12 mouse cellular contexts compared by ENCODE assay signal in the genomic region with DNA sequence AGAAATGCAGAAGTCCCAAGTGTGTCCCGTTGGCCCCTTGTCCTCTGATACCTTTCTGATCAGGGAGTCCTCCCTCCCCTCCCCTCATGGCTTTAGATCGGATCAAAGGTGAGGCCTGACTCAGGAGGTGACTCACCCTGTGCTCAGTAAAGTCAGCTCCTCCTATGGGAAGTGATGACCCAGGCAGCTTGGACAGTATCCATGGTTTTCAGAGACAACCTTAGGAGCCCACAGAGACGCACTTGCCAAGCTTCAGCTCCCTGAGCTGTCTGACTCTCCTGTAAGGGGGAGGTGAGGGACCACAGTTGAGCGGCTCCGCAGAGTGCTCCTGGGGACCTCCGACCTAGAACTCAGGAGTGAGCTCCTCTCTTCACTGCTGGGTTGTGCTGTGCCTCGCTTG. TPM values are rescaled to one million over a fixed set of nuclear protein-coding genes. Genes with fewer than 3 reads are reported as not detected.
A peak's percentile ranks its signal among the peaks of the same experiment; 100 is the strongest.
DNase-seq lines count a peak whose midpoint lies in the region; ATAC-seq and TF ChIP-seq lines count a peak whose summit lies in the region.
"Had no signal": no experiment of that assay in that cellular context is flagged by ENCODE, and none has a peak within 500 bp of the region (broad histone marks: within the 10 kb centered on the region; RNA-seq: fewer than 3 reads in every experiment).

No protein-coding gene starts in this region.

- H3K27ac ChIP-seq in forebrain, postnatal 0 days (ENCODE audit: low read depth, low read length) = no peak overlapping the region
- H3K27ac ChIP-seq: embryonic facial prominence, embryonic 15.5 days had no signal

- H3K27me3 ChIP-seq in forebrain, postnatal 0 days (ENCODE audit: insufficient read depth, low read length) = no peaks in the 10 kb centered on the region
- H3K27me3 ChIP-seq: embryonic facial prominence, embryonic 15.5 days had no signal

- no peaks in the 10 kb centered on the region for H3K36me3 ChIP-seq in forebrain, postnatal 0 days (ENCODE audit: insufficient read depth)
- H3K36me3 ChIP-seq: embryonic facial prominence, embryonic 15.5 days had no signal

- peak; percentile 44 for DNase-seq in kidney, adult 18-20 months
- DNase-seq in kidney, adult 11 months = no peak
- DNase-seq in 3134 (ENCODE audit: extremely low read depth, insufficient read length, low spot score) = peak; percentile 60
- peak; percentile 77 to 81 for DNase-seq in adrenal gland, postnatal 36 days
- no peak for DNase-seq in embryo, embryonic 11 days
- no peak for DNase-seq in urinary bladder, adult 18-20 months (ENCODE audit: low spot score in 2 of 2)
- DNase-seq in forebrain, postnatal 0 days = no peak
- DNase-seq: cerebellum, postnatal 10 days; lung, postnatal 14 days; thymus, postnatal 25 days had no signal

- ATAC-seq in CD4-positive, CD25-positive, alpha-beta regulatory T cell, adult 4 months = peak; percentile 19
- ATAC-seq in forebrain, postnatal 0 days = no peak

- H3K9me3 ChIP-seq in forebrain, postnatal 0 days (ENCODE audit: low read length) = no peaks in the 10 kb centered on the region
- H3K9me3 ChIP-seq: embryonic facial prominence, embryonic 15.5 days had no signal

- H3K4me2 ChIP-seq in forebrain, postnatal 0 days (ENCODE audit: low read depth) = no peak overlapping the region
- H3K4me2 ChIP-seq: embryonic facial prominence, embryonic 15.5 days had no signal

- H3K9ac ChIP-seq in forebrain, postnatal 0 days = no peak overlapping the region
- H3K9ac ChIP-seq: embryonic facial prominence, embryonic 15.5 days had no signal

- no peaks in the 10 kb centered on the region for H3K4me1 ChIP-seq in forebrain, postnatal 0 days (ENCODE audit: insufficient read depth)

- H3K4me3 ChIP-seq in forebrain, postnatal 0 days (ENCODE audit: low read depth, low read length) = no peak overlapping the region
- H3K4me3 ChIP-seq: embryonic facial prominence, embryonic 15.5 days had no signal

- TF ChIP-seq CTCF in forebrain, postnatal 0 days (IDR thresholded peaks at IDR 0.05; ENCODE audit: low read depth) = no peak

- WGBS in forebrain, postnatal 0 days = 73% methylated on average over 7 of the region's 7 CpGs

RNA-seq across cellular contexts. Expression of a gene that starts 56.3 kb away (rescaled TPM):
- polyA plus RNA-seq in CD4-positive, CD25-positive, alpha-beta regulatory T cell, adult 4 months (2017; shearing (Covaris generic)) = 10 to 100 TPM; 49.6 to 77.1 TPM
- 100 to 1,000 TPM; 156 to 185 TPM for total RNA-seq in adrenal gland, postnatal 36 days (2021)
- 37.5 and 52.3 TPM in 2 replicates for total RNA-seq in forebrain, postnatal 0 days (2014; rRNA removed)
- polyA plus RNA-seq in forebrain, postnatal 0 days (2015; fragmentation: Nextera tagmentation; extraction: Ambion mirVana) = 11.7 and 16.8 TPM in 2 replicates

Comparison
In these comparisons a context has a peak if more than half of its experiments do, and no peak if none do; other contexts are left out.
1. DNase-seq: peak in kidney, adult 18-20 months (single experiment), 3134 (single experiment) and adrenal gland, postnatal 36 days (2 of 2); none in kidney, adult 11 months (single experiment), embryo, embryonic 11 days (single experiment), urinary bladder, adult 18-20 months (0 of 2) and forebrain, postnatal 0 days (single experiment).